Mouse (Mus musculus): ENCODE data around the gene Trib2.

Trib2 gene

DNA sequence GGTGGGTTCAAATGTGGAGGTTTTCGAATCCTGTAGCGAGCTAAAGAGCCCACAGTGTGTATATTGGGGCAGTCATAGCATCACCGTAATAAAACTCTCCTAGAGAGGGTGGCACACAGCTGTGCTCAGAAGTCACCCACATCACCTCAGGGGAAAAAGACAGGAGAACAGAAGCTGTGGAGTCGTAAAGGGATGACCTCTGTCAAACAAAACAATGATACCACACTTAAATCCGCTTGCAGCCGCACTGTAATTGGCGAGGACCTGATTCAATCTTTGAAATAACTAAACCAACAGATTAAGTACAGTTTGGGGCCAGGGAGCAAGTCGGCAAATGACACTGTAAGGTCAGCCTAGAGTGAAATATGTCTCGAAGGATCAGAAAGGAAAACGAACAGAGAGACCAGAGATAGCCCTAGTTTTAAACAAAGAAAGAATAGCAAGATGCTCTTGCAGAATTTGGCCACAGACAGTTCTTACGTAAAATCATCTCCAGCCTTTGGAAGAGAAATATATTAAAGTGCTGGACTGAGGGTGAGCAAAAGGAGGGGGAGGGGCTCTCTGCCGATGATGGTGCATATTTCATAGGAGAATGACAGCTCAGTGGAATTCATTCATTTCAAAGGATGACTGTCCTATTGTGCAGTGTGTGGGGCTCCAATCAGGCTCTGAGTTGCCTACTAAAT, 3.4 kb downstream of the Trib2 start:
- WGBS: 24% methylated on average over 12 of the region's 12 CpGs

DNA sequence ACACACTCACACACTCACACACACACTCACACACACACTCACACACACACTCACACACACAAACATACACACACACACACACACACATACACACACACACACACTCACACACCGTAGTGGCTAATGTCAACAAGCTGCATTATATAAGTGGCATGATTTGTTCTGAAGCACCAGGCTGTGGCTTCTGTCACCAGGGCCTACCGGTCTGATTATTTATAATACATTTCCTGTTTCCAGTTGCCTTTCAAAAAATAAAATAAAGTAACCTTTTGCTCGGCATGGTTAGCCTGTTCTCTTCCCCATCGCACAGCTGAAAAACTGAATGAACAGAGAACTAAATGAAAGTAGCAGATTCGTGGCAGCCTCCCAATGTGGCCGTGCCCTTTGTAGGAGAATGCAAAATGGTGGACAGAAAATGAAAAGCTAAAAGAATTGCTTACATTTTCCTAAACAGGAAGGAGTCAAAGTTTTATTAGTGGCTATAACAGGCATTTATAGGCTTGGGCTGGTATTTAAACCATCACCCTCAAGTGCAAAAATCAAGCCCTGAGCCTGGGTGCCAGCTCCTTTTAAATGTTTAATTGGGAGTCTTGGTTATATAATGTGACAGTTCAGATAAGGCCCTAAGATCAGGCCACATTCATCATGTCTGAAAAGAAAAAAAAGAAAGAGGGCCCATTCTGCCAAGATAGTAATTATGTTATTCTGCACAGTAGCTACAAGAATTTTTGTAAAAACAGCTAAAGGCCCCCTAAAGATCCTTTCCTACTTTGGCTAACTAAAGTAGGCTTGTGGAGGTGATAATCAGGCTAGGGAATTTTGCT, 4.4 kb downstream of the Trib2 start:
- WGBS: 30% methylated on average over 6 of the region's 6 CpGs

GRCm38 (mm10) chr12:15811682-15812081, 5.0 kb downstream of the Trib2 start:
- WGBS: 26% methylated on average over 4 of the region's 4 CpGs

DNA sequence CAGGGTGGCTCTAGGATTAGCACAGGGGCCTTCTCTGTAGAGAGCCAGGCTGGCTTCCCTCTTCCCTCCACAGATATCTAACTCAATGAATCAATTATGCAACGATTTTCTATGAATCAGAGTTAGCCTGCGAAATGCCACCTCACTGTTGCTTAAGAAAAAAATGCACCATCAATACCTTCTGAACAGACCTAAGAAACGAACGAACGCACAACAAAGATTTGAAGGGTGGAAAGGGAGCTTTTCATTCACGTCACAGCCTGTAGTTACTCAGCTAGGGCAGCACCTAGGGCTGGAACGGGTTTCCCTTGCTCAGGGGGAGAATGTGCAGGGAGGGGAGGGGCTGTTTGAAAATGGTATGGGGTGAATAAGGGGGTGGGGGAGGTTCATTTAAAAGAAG, 5.8 kb downstream of the Trib2 start:
- 35% methylated on average over 7 of the region's 7 CpGs for WGBS

- whole genome bisulfite sequencing: 57% methylated on average over 7 of the region's 7 CpGs
Observed at GRCm38 (mm10) chr12:15809657-15810056, 7.1 kb downstream of the Trib2 start.

DNA sequence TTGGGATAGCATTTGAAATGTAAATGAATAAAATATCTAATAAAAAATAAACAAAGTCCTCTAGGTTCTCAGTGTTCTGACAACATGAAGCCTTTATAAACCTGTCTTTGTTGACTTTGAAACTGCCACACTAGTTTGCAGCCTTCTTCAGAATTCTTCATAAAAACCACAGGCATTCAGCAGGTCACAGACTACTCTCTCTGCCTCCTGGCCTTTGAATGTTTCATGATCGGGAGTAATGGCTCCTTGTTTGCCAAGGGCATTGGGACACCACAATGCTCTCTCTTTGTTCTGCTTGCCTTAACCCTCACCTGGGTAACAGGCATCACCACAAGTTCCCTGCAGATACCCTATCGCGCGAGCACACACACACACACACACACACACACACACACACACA, 7.5 kb downstream of the Trib2 start:
- WGBS: 73% methylated on average over 4 of the region's 4 CpGs

GRCm38 (mm10) chr12:15808186-15808800, 8.4 kb downstream of the Trib2 start:
- WGBS: 89% methylated on average over 5 of the region's 5 CpGs

- 41% methylated on average over 1 of the region's 1 CpGs for WGBS
Observed at GRCm38 (mm10) chr12:15804931-15805331, 11.8 kb downstream of the Trib2 start.

DNA sequence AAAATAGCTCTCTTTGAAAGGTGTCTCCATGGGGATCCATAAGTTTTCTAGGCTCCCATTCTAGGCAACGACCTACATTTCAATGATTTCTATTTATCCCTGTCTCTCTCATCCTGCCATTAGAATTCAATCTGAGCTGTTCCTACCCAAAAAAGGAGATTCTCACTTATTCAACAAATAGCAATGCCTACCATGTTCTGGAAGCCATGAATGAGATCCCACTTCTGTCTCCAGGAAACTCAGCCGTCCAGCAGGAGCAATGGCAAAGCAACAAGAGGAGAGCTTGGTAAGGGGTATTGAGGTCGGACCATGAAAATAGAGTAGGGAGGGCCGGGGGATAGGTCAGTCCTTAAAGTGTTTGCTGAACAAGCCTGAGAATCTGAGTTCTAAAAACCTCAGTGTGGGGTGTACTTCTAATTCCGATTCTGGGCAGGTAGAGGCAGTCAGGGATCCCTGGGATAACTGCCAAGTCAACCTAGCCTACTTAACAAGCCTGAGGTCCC, 12.7 kb downstream of the Trib2 start:
- 57% methylated on average over 5 of the region's 5 CpGs for WGBS

GRCm38 (mm10) chr12:15801571-15801930, 15.2 kb downstream of the Trib2 start:
- 73% methylated on average over 4 of the region's 4 CpGs for WGBS

- 36% methylated on average over 9 of the region's 9 CpGs for WGBS
Observed at GRCm38 (mm10) chr12:15800914-15801570, 15.7 kb downstream of the Trib2 start.

DNA sequence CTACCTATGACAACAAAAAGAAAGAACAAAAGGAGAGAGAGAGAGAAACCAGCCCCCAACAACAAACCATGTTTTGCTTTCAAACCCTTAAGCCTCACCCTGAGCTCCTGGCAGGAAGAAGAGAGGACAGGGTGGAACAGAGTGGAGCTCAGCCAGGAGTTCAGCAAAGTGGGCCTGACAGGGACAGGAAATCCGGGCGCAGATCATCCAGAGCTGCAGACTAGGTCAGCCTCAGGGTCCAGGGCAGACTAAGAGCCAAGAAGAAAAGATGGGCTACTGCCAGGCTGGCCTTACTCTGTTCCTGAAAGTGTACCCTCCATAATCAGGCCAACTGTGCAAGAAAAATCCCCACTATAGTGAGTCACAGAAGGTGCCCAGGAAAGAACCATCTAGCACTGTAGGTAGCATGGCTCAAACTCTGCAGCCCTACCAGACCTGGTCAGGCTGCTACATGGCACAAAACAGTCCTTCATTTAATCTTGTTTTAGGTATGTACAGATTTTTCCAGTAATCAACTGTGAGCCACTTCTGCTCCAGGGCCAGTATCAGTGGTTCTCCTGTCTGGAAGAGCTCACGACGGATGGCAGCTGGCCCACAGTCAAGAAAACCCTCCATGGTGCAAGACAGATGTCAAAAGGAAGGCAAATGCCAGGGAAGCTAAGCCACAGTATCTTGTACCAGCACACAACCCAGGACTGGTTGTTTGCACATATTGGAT, 16.4 kb downstream of the Trib2 start:
- WGBS: 45% methylated on average over 4 of the region's 4 CpGs

- 65% methylated on average over 7 of the region's 7 CpGs for WGBS
Observed at GRCm38 (mm10) chr12:15798019-15798418, 18.7 kb downstream of the Trib2 start.

GRCm38 (mm10) chr12:15795886-15796285, 20.8 kb downstream of the Trib2 start:
- WGBS: 67% methylated on average over 3 of the region's 3 CpGs

- 75% methylated on average over 8 of the region's 8 CpGs for WGBS
Observed at GRCm38 (mm10) chr12:15793336-15793735, 23.4 kb downstream of the Trib2 start.

- 54% methylated on average over 2 of the region's 2 CpGs for WGBS
Observed at GRCm38 (mm10) chr12:15790181-15790580, 26.5 kb downstream of the Trib2 start.

GRCm38 (mm10) chr12:15771686-15772085, 45.0 kb downstream of the Trib2 start:
- WGBS: 56% methylated on average over 6 of the region's 6 CpGs

GRCm38 (mm10) chr12:15768536-15768935, 48.2 kb downstream of the Trib2 start:
- WGBS: 61% methylated on average over 3 of the region's 3 CpGs

GRCm38 (mm10) chr12:15765996-15766395, 50.7 kb downstream of the Trib2 start:
- 60% methylated on average over 12 of the region's 12 CpGs for WGBS

DNA sequence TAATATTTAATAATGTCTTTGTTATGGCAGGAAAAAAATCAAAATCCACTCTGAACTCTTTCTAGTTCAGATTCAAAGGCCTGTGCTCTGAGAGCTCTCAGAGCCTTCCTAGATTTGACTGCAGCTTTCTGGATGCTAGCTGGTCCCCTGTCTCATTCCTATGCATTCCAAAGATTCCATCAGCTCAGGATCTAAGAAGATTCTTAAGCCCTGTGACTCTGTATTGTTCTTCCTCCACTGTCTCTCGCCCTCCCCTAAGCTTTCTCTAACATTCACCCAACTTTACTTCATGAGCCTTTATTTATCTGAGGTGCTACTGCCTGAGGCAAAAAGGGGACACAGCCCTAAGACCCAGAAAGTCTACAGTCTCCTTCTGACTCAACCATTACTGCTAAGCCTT, 51.5 kb downstream of the Trib2 start:
- WGBS: 85% methylated on average over 1 of the region's 1 CpGs

DNA sequence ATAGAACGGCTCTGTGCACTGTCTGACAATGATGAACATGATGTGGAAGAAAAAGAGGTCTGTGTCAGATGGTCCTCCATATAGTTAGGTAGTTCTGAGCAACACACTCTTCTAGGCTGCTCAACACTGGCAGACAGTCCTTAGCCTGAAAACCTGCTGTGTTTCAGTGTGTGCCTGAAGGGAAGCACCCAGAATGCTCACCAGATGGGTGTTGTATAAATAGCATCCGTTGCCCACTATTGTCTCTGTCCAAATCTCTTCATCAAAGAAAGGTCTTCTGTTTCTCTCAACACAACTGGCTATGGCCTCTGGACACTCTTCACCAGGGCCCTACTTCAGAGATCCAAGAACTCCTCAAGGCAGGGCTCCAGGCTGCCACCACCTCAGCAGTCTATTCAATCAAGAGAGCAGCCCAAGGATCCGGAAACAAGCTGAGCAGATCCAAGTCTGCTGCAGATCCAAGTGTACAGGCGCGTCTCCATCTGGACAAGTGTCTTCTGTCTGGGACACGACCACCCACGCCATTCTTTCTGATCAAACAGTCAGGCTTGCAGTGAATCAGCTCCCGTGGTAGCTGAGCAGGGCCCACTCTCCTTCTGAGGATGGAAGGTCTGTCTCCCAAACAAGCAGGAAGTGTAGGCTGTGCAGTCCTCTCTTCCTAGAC, 55.1 kb downstream of the Trib2 start:
- WGBS: 54% methylated on average over 8 of the region's 8 CpGs

Data from cerebral cortex, adult 2 months (tissue).